Mouse (Mus musculus): ENCODE data around the gene Pigg. TPM values are rescaled to one million over a fixed set of nuclear protein-coding genes. Genes with fewer than 3 reads are reported as not detected.

Gene Pigg
- polyA plus RNA-seq, 1 experiment, result 12.4 TPM

- TF ChIP-seq CTCF (IDR thresholded peaks at IDR 0.05; ENCODE audit: insufficient read depth, low read length), result no peak
- no peak for TF ChIP-seq POLR2A (IDR thresholded peaks at IDR 0.05; ENCODE audit: borderline replicate concordance, extremely low read depth, low read depth, low read length)
- Histone ChIP-seq H3K4me1 (ENCODE audit: control insufficient read depth, insufficient read depth, low read length) (no peaks in the 10 kb centered on the region), H3K4me3 (replicated peaks; ENCODE audit: extremely low read depth, low read depth, low read length) (no peak overlapping the region)
- 41% methylated on average over 2 of the region's 2 CpGs for WGBS
- no peak for DNase-seq
Observed at GRCm38 (mm10) chr5:108286957-108287356, 25.5 kb upstream of the Pigg start.

- DNase-seq, result no peak
- WGBS, result 48% methylated on average over 3 of the region's 3 CpGs
- no peaks in the 10 kb centered on the region for H3K4me1 ChIP-seq (ENCODE audit: control insufficient read depth, insufficient read depth, low read length)
- H3K4me3 ChIP-seq (replicated peaks; ENCODE audit: extremely low read depth, low read depth, low read length), result no peak overlapping the region
- TF ChIP-seq CTCF (IDR thresholded peaks at IDR 0.05; ENCODE audit: insufficient read depth, low read length) (no peak), POLR2A (IDR thresholded peaks at IDR 0.05; ENCODE audit: borderline replicate concordance, extremely low read depth, low read depth, low read length) (no peak)
Observed at GRCm38 (mm10) chr5:108301567-108301966, 10.8 kb upstream of the Pigg start.

GRCm38 (mm10) chr5:108313065-108313860 is 854 bp downstream of the Pigg start:
- Histone ChIP-seq H3K4me3 (replicated peaks; ENCODE audit: extremely low read depth, low read depth, low read length) (peak overlapping the region; percentile 97), H3K4me1 (ENCODE audit: control insufficient read depth, insufficient read depth, low read length) (peaks cover 5% of the 10 kb centered on the region)
- 4% methylated on average over 16 of the region's 16 CpGs for WGBS
- TF ChIP-seq CTCF (IDR thresholded peaks at IDR 0.05; ENCODE audit: insufficient read depth, low read length) (no peak), POLR2A (IDR thresholded peaks at IDR 0.05; ENCODE audit: borderline replicate concordance, extremely low read depth, low read depth, low read length) (no peak)
- DNase-seq, result peak; percentile 11

- no peak for DNase-seq
- WGBS, result 97% methylated on average over 1 of the region's 1 CpGs
- Histone ChIP-seq H3K4me3 (replicated peaks; ENCODE audit: extremely low read depth, low read depth, low read length) (no peak overlapping the region), H3K4me1 (ENCODE audit: control insufficient read depth, insufficient read depth, low read length) (no peaks in the 10 kb centered on the region)
- no peak for TF ChIP-seq POLR2A (IDR thresholded peaks at IDR 0.05; ENCODE audit: borderline replicate concordance, extremely low read depth, low read depth, low read length)
- TF ChIP-seq CTCF (IDR thresholded peaks at IDR 0.05; ENCODE audit: insufficient read depth, low read length), result no peak
Observed at GRCm38 (mm10) chr5:108331051-108331450, 18.6 kb downstream of the Pigg start.

- Histone ChIP-seq H3K4me3 (replicated peaks; ENCODE audit: extremely low read depth, low read depth, low read length) (no peak overlapping the region), H3K4me1 (ENCODE audit: control insufficient read depth, insufficient read depth, low read length) (no peaks in the 10 kb centered on the region)
- WGBS, result 78% methylated on average over 4 of the region's 4 CpGs
- no peak for DNase-seq
- TF ChIP-seq POLR2A (IDR thresholded peaks at IDR 0.05; ENCODE audit: borderline replicate concordance, extremely low read depth, low read depth, low read length) (no peak), CTCF (IDR thresholded peaks at IDR 0.05; ENCODE audit: insufficient read depth, low read length) (no peak)
Observed at GRCm38 (mm10) chr5:108337385-108337784, 25.0 kb downstream of the Pigg start.

- no peak for DNase-seq
- H3K4me3 ChIP-seq (replicated peaks; ENCODE audit: extremely low read depth, low read depth, low read length), result no peak overlapping the region
- TF ChIP-seq CTCF (IDR thresholded peaks at IDR 0.05; ENCODE audit: insufficient read depth, low read length), result no peak
- TF ChIP-seq POLR2A (IDR thresholded peaks at IDR 0.05; ENCODE audit: borderline replicate concordance, extremely low read depth, low read depth, low read length), result no peak
- H3K4me1 ChIP-seq (ENCODE audit: control insufficient read depth, insufficient read depth, low read length), result no peaks in the 10 kb centered on the region
- 64% methylated on average over 3 of the region's 3 CpGs for WGBS
Observed at GRCm38 (mm10) chr5:108338049-108338448, 25.6 kb downstream of the Pigg start.

GRCm38 (mm10) chr5:108343680-108344170 is 31.3 kb downstream of the Pigg start:
- no peak for DNase-seq
- TF ChIP-seq POLR2A (IDR thresholded peaks at IDR 0.05; ENCODE audit: borderline replicate concordance, extremely low read depth, low read depth, low read length) (no peak), CTCF (IDR thresholded peaks at IDR 0.05; ENCODE audit: insufficient read depth, low read length) (no peak)
- 87% methylated on average over 4 of the region's 4 CpGs for whole genome bisulfite sequencing
- Histone ChIP-seq H3K4me3 (replicated peaks; ENCODE audit: extremely low read depth, low read depth, low read length) (no peak overlapping the region), H3K4me1 (ENCODE audit: control insufficient read depth, insufficient read depth, low read length) (no peaks in the 10 kb centered on the region)

GRCm38 (mm10) chr5:108345313-108346071 is 33.1 kb downstream of the Pigg start:
- TF ChIP-seq CTCF (IDR thresholded peaks at IDR 0.05; ENCODE audit: insufficient read depth, low read length) (no peak), POLR2A (IDR thresholded peaks at IDR 0.05; ENCODE audit: borderline replicate concordance, extremely low read depth, low read depth, low read length) (no peak)
- WGBS, result 83% methylated on average over 10 of the region's 10 CpGs
- Histone ChIP-seq H3K4me1 (ENCODE audit: control insufficient read depth, insufficient read depth, low read length) (no peaks in the 10 kb centered on the region), H3K4me3 (replicated peaks; ENCODE audit: extremely low read depth, low read depth, low read length) (no peak overlapping the region)
- DNase-seq, result no peak

GRCm38 (mm10) chr5:108347843-108348242 is 35.4 kb downstream of the Pigg start:
- Histone ChIP-seq H3K4me3 (replicated peaks; ENCODE audit: extremely low read depth, low read depth, low read length) (no peak overlapping the region), H3K4me1 (ENCODE audit: control insufficient read depth, insufficient read depth, low read length) (no peaks in the 10 kb centered on the region)
- DNase-seq, result no peak
- TF ChIP-seq POLR2A (IDR thresholded peaks at IDR 0.05; ENCODE audit: borderline replicate concordance, extremely low read depth, low read depth, low read length) (no peak), CTCF (IDR thresholded peaks at IDR 0.05; ENCODE audit: insufficient read depth, low read length) (no peak)
- WGBS, result 86% methylated on average over 6 of the region's 6 CpGs

All from lung, adult 2 months (tissue).